Mouse (Mus musculus) right cerebral cortex, adult 2 months (tissue): ENCODE measurements around the gene Ttll3.

Experiments
- DNase-seq, 2 experiments: peaks; one replicate each; pipeline ENCODE4 v3.0.0; 2021 to 2022; ENCODE audit warnings: low spot score in 2 of 2

Gene Ttll3

GRCm38 (mm10) chr6:113455007-113455406, 65.9 kb downstream of the Ttll3 start:
- DNase-seq = no peak

GRCm38 (mm10) chr6:113457952-113458534, 69.0 kb downstream of the Ttll3 start, which contains the start of gene Il17re:
Il17re (plus strand) TSS chr6:113458484.
- DNase-seq = no peak

- no peak for DNase-seq
These were observed 69.6 kb downstream of the Ttll3 start for GRCm38 (mm10) chr6:113458635-113459034.

- no peak for DNase-seq
These were observed 75.0 kb downstream of the Ttll3 start for GRCm38 (mm10) chr6:113464040-113464439.
